Mouse (Mus musculus): Measurements from ENCODE around the gene Nav1.
A peak's percentile ranks its signal among the peaks of the same experiment; 100 is the strongest.

- TF ChIP-seq POLR2A (IDR thresholded peaks at IDR 0.05; ENCODE audit: insufficient read length, low read depth) = no peak
- no peak for TF ChIP-seq USF1 (IDR thresholded peaks at IDR 0.05; ENCODE audit: low read depth)
- peak; percentile 40; the same call in 1 of the 2 replicates for TF ChIP-seq CEBPB (IDR thresholded peaks at IDR 0.05; ENCODE audit: insufficient read depth, poor library complexity, severe bottlenecking)
- TF ChIP-seq TCF3 (IDR thresholded peaks at IDR 0.05; ENCODE audit: insufficient read length, low read depth) = no peak
These were observed 39.0 kb downstream of the Nav1 start for GRCm38 (mm10) chr1:135568087-135568486.
